Mouse (Mus musculus): ENCODE data around the gene Rab1a.

DNA sequence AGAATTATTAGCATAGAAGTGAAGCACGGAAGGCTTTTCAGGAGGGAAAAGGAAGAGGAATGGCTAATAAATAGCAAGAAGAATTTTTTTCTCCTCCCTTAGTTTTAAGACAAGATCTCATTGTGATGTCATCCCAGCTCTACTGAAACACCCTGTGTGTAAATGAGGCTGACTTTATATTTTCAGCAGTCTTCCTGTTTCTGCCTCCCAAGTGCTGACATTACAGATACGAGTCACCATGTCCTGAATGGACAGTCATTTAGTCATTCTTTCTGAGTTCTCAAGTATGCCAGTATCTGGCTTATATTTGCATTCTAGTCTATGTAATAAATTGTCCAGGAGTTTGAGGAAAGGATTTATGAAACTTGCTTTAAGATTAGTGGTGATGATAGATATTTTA is 3.1 kb downstream of the Rab1a start:
- no peak for TF ChIP-seq CTCF (IDR thresholded peaks at IDR 0.05; ENCODE audit: low read depth, low read length)
- no peak for TF ChIP-seq POLR2A (IDR thresholded peaks at IDR 0.05; ENCODE audit: extremely low read depth, insufficient read depth, low read length)

All from liver, adult 2 months (tissue).